Mouse (Mus musculus) liver, adult 2 months (tissue): ENCODE data around the gene Klk15.
"Not testable (repeated sequence)": the region's sequence is repeated elsewhere in the genome, so short reads cannot be mapped to it uniquely, and the experiment has no call there.

Source experiments
- CTCF ChIP-seq: fragments of 200-500 bp; IDR thresholded peaks from 2 replicates; pipeline ENCODE4 v1.5.1; 2011; ENCODE audit warnings: low read depth, low read length, control low read depth
- POLR2A ChIP-seq: fragments of 200-500 bp; IDR thresholded peaks from 2 replicates; pipeline ENCODE4 v1.6.1; 2011; ENCODE audit warnings: low read length, control low read depth; ENCODE audit not compliant: insufficient read depth; ENCODE audit errors: extremely low read depth

- not testable (repeated sequence) for TF ChIP-seq CTCF, POLR2A
These were observed 8.8 kb downstream of the Klk15 start for GRCm38 (mm10) chr7:43942293-43942692.
